Mouse (Mus musculus) erythroblast, embryonic 14.5 days (primary cell): Measurements from ENCODE around the gene Fen1. TPM values are rescaled to one million over a fixed set of nuclear protein-coding genes. Genes with fewer than 3 reads are reported as not detected.

Source experiments
- H3K27me3 ChIP-seq: 2 replicates; pipeline ENCODE4 v1.6.1; 2012; ENCODE audit warnings: inconsistent platforms; ENCODE audit not compliant: control insufficient read depth
- H3K36me3 ChIP-seq: 2 replicates; pipeline ENCODE4 v1.6.1; 2012; ENCODE audit warnings: mild to moderate bottlenecking, inconsistent platforms; ENCODE audit not compliant: control insufficient read depth
- H3K4me1 ChIP-seq: 2 replicates; pipeline ENCODE4 v1.6.1; 2012; ENCODE audit warnings: inconsistent platforms; ENCODE audit not compliant: control insufficient read depth
- H3K4me3 ChIP-seq: replicated peaks from 2 replicates; pipeline ENCODE3; 2012; ENCODE audit warnings: moderate library complexity, mild to moderate bottlenecking, inconsistent platforms
- H3K9me3 ChIP-seq: 2 replicates; pipeline ENCODE4 v1.6.1; 2012; ENCODE audit warnings: low read length, inconsistent platforms, mixed read lengths; ENCODE audit not compliant: control insufficient read depth
- GATA1 ChIP-seq: IDR thresholded peaks from 2 replicates; pipeline ENCODE4 v1.6.1; 2012; ENCODE audit warnings: low read length, inconsistent platforms, mixed read lengths
- TAL1 ChIP-seq: IDR thresholded peaks from 3 replicates; pipeline ENCODE4 v1.6.1; 2012; ENCODE audit warnings: low read length, inconsistent platforms, mixed read lengths
- polyA plus RNA-seq: library from polyadenylated mRNA; stranded (reverse); fragments of >175 nt; gene quantifications from 2 replicates; pipeline ENCODE4 v1.2.3, GENCODE M21; 2012

Gene Fen1
- 9.7 and 14.5 TPM in 2 replicates for polyA plus RNA-seq

DNA sequence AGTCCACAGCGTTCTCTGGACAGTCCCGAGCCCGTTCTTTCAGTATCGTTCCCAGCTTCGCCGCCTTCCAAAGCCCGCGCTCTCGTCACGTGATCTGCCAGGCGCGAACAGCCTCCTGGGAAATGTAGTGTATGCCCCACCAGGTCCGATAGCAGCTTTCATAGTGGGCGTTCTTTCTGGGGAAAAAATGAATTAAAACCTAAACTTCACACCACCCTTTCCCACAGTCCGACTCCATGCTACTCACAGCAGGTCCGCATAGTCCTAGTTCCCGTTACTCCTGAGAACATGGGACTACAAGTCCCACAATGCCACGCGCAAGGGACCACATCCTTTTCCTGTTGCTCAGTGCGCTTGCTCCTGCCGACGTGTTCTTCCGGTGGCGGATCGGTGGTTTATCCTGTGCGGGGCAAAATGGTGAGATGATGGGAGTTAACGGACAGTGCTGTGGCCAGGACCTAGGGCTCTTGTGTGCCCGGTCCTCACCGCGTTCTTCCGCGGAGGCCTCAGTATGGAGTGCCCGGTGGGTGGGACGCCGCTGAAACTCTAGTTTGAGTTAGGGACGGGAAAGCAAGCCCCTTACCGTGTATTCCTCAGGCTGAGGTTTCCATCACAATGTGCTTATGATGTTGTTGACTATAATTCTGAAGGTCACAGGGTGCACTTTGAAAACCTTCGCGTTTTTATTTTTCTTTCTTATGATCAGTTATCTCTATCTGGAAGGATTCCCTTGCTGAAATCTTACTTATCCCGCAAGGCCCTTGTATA lies at the start of gene Fen1, which contains the start of gene Tmem258:
TSS of gene Fen1 (minus strand) at position 322 of the 768 bp plus-strand sequence.
TSS of gene Tmem258 (plus strand) at position 167 of the 768 bp plus-strand sequence.
- peaks cover 2% of the 10 kb centered on the region; the same call in 1 of the 2 replicates for H3K27me3 ChIP-seq
- peaks cover 55% of the 10 kb centered on the region for H3K4me1 ChIP-seq
- H3K36me3 ChIP-seq: peaks cover 80% of the 10 kb centered on the region
- H3K9me3 ChIP-seq: no peaks in the 10 kb centered on the region
- TF ChIP-seq TAL1 (no peak), GATA1 (no peak)
- peak within 1 kb of the TSS; percentile 74 for H3K4me3 ChIP-seq

DNA sequence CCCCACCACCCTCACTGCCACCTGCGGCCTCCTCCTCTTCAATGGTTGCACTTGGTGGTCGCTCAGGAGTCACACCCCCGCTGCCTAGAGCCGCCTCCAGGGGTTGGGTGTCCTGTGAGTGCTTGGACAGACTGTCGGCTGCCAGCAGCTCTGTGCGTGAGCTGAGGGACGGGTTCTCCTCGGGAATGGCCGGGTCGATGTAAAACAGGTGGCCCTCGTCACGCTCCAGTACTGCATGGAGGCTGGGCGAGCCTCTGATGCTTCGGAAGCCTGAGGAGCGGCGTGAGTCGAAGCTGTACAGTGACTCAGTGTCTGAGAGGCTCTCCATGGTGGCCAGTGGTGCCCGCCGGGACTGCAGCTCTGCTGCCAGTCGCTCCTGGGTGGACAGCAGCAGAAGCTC lies 44.2 kb upstream of the Fen1 start:
- H3K36me3 ChIP-seq: no peaks in the 10 kb centered on the region
- TF ChIP-seq GATA1 (no peak), TAL1 (no peak)
- no peak overlapping the region for H3K4me3 ChIP-seq
- no peaks in the 10 kb centered on the region for H3K9me3 ChIP-seq
- no peaks in the 10 kb centered on the region for H3K4me1 ChIP-seq
- H3K27me3 ChIP-seq: peaks cover 4% of the 10 kb centered on the region; the same call in 1 of the 2 replicates

DNA sequence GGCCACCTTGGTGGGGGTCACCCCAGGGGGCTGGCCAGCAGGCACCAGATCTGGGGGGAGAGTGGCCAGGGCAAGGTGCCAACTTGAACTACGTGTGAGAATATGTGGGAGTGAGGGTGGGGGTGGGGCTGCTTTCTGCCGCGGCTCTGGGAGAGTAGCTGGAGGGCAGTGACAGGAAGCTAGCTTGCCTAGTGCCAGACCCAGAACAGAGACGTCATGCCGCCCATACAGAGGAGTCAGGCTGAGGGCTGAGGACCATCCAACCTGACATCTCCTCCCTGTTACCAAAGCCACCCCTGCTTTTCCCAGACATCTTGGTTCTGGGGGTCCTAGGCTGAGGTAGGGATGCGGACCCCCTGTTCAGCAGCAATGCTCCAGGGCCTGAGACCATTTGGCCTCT lies 43.2 kb upstream of the Fen1 start:
- Histone ChIP-seq H3K36me3 (no peaks in the 10 kb centered on the region), H3K27me3 (peaks cover 4% of the 10 kb centered on the region; the same call in 1 of the 2 replicates)

DNA sequence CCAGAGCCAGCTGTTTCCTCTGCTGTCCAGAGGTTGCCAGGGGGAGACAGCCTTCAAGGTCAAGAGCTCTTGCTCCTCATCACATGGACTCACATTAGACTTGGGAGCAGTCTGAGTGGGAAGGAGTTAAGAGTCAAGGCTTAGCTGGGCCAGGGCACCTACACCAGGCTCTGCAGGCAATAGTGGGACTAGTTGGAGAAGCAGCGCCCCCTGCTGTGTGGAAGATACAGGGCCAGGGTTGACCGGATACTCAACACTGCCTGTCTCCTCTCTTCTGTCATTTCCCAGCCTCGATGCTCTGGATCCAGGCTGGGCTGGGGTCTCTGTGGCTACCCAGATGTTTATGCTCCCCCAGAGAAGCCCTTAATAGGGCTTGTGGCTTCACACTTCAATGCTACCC lies 40.2 kb upstream of the Fen1 start:
- Histone ChIP-seq H3K4me3 (no peak overlapping the region), H3K36me3 (no peaks in the 10 kb centered on the region), H3K9me3 (no peaks in the 10 kb centered on the region), H3K4me1 (peaks cover 12% of the 10 kb centered on the region), H3K27me3 (peaks cover 23% of the 10 kb centered on the region)
- TF ChIP-seq TAL1: no peak
- no peak for TF ChIP-seq GATA1

More for the DNA sequence above, 43.2 kb upstream of the Fen1 start:
- H3K9me3 ChIP-seq: no peaks in the 10 kb centered on the region
- TF ChIP-seq TAL1: no peak
- TF ChIP-seq GATA1: no peak
- H3K4me1 ChIP-seq: no peaks in the 10 kb centered on the region
- H3K4me3 ChIP-seq: no peak overlapping the region

DNA sequence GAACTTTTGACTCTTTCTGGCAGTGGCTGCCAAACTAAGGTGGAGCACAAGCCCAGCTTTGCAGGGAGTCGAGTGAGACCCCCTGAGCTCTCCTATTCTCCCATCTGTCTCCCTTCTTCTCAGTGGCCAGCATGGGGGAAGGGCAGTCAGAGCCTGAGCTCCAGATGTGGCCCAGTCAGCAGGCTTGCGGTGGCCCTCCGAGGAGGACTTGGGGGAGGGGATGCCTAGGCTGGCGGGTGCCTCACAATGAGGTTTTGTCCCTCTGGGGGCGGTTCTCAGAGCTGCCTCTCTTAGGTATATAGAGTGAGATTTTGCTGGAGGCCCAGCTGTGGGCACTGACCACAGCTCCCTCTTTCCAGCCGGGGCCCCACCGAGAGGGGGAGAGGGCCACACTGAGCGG lies 38.9 kb upstream of the Fen1 start:
- no peak overlapping the region for H3K4me3 ChIP-seq
- TF ChIP-seq TAL1: no peak
- no peak for TF ChIP-seq GATA1
- peaks cover 18% of the 10 kb centered on the region for H3K4me1 ChIP-seq
- peaks cover 28% of the 10 kb centered on the region for H3K27me3 ChIP-seq
- no peaks in the 10 kb centered on the region for H3K36me3 ChIP-seq
- no peaks in the 10 kb centered on the region for H3K9me3 ChIP-seq

DNA sequence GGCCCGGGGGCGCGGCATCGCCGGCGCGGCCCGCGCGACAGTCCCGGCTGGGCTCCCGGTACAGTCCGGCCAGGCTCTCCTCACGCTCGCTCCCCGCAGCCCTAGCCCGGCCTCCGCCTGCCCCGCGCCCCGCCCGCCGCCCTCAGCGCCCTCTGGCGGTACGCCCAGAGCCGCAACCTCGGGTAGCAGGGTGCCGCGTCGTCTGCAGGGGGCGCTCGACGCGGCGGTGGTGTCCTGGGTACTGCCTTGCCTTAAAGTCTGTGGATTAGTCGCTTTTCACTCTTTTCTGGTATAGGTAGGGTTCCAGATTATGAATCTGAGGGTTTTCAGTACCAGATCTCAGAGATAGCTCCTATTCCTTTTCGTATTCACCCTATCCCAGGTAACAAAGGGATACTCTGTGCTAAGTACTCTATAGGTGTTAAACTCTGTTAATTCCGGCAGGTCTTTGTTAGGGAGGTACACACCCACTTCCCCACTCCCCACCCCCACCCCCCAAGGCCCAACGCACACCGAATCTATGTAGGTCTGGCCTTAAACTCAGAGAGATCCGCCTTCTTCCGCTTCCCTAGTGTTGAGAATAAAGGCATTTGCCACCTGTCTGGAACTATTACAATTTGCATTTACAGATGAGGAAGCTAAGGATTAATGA lies 36.8 kb upstream of the Fen1 start, which contains the start of gene Myrf:
TSS of gene Myrf (minus strand) at position 95 of the 652 bp plus-strand sequence.
- peaks cover 28% of the 10 kb centered on the region for H3K27me3 ChIP-seq
- no peaks in the 10 kb centered on the region for H3K9me3 ChIP-seq
- H3K4me3 ChIP-seq: peak within 1 kb of the TSS; percentile 54
- TF ChIP-seq TAL1: no peak
- no peak for TF ChIP-seq GATA1
- no peaks in the 10 kb centered on the region for H3K36me3 ChIP-seq
- H3K4me1 ChIP-seq: peaks cover 18% of the 10 kb centered on the region

DNA sequence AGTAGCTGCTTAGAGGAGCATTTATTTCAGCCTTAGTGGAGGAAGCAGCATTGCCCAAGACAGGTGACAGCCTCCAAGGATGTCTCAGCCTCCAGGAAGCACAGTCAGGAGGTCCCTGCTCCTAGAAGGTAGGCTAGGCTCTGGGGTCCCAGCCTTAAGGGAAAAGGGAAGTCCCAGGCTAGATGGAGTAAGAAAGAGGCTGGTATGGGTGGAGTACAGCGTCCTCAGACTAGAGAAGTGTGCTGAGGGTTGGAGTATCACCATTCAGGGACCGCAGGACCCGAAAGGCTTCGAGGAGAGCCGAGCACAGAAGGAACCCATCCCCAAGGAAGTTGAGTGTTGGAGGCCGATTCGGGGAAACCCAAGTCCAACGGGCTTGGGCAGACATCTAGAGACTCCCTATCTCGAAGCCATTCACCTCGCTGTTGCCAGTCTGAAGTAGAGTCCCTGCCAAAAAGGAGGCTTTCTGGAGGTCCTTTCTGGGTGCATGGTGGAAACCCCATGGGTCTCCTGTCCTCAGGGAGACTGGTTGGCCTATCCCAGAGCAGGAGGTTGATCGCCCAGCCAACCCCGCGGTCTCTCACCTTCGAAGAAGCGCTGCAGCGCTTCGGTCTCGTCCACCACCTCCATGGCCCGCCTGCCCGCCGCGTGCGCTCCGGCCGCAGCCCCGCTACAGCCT lies 36.1 kb upstream of the Fen1 start:
- TF ChIP-seq TAL1 (no peak), GATA1 (no peak)
- H3K27me3 ChIP-seq: peaks cover 28% of the 10 kb centered on the region
- no peaks in the 10 kb centered on the region for H3K9me3 ChIP-seq

DNA sequence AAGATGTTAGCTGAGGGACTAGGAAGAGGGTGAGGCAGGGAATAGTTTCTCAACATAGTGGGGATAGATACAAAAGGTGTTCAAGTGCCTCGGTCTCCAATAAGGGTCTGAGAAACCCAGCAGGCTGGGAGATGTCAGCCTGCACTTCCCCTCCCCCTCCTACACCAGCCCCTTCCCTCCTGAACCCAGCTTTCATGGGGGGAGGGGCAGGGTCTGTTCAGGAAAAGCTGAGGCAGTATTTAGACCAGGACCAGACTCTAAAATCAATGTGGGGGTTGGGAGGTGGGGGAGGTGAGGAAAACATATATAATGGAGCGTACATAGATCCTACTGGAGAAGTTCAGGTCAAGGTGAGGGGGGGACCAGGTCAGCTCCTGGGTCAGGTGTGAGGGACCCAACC lies 35.5 kb upstream of the Fen1 start:
- Histone ChIP-seq H3K27me3 (peaks cover 28% of the 10 kb centered on the region), H3K4me3 (peak overlapping the region; percentile 54), H3K4me1 (peaks cover 20% of the 10 kb centered on the region), H3K9me3 (no peaks in the 10 kb centered on the region), H3K36me3 (no peaks in the 10 kb centered on the region)
- TF ChIP-seq GATA1 (no peak), TAL1 (no peak)

More for the DNA sequence above, 36.1 kb upstream of the Fen1 start:
- Histone ChIP-seq H3K36me3 (no peaks in the 10 kb centered on the region), H3K4me3 (peak overlapping the region; percentile 54), H3K4me1 (peaks cover 20% of the 10 kb centered on the region)

DNA sequence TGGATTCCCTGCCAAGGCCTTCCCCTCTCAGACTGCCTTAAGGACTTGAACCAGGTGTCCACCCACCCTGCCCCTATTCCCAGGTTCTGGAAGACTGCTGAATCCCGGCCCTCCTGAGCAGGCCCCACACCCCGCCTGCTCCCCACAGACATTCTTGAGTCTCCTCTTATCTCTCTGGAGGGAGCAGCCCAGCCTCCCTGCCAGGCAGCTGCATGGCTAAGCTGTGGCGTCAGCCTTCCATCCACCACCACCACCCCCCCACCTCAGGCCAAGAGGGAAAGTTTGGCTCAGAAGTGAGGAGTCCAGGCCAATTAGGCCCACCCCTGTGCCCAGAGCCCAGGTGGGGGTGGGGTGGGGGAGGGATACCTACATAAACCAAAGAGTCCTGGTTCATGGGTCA lies 34.5 kb upstream of the Fen1 start:
- Histone ChIP-seq H3K27me3 (peaks cover 28% of the 10 kb centered on the region), H3K4me3 (no peak overlapping the region), H3K9me3 (no peaks in the 10 kb centered on the region), H3K36me3 (no peaks in the 10 kb centered on the region), H3K4me1 (peaks cover 20% of the 10 kb centered on the region)
- TF ChIP-seq TAL1 (no peak), GATA1 (no peak)
